Mouse (Mus musculus): ENCODE data around the gene Cplx3. TPM values are rescaled to one million over a fixed set of nuclear protein-coding genes. Genes with fewer than 3 reads are reported as not detected.

The Cplx3 gene
- total and polyA plus RNA-seq, 3 experiments: not detected

DNA sequence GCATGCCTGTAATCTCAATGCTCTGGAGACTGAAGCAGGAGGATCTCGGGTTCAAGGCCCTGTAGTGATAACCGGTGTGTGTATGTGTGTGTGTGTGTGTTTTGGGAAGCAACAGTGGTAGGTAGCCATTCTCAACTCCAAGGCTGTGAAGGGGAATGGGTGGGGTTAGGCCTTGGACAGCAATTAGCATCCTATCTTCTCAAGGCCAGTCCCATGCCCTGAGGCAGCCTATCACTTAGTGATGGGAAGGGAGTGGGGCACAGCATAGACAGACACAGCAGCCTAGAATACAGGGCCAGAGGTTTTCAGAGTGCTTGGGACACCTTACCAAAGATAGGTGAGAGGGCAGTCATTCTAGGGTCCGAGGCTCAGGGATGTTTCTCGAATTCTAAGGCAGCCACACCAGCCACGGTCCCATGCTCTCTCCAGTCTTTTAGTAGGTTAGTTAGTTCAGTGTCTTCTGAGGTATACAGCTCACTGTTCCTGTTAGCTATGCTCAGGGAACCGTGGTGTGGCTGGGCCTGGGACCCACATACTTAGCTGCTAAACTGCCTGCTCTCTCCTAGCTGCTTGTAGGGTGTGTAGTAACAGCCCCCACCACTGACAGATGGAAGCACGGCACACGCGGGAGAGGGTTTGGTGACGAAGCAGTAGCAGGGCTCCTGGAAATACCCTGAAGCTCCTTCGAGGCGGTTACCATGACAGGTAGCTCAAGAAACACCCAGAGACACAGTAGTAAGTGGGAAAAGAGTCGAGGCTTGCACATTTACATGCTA is 35.9 kb upstream of the Cplx3 start:
- peaks cover 32 to 72% of the 10 kb centered on the region in 2 experiments for H3K4me1 ChIP-seq (ENCODE audit: control insufficient read depth in 1 of 2, insufficient read depth in 2 of 2, low read length in 2 of 2)
- no peak overlapping the region for H3K4me3 ChIP-seq (ENCODE audit: control insufficient read depth in 1 of 2, insufficient read depth in 1 of 2, low read depth in 2 of 2, low read length in 2 of 2)
- H3K36me3 ChIP-seq (ENCODE audit: control insufficient read depth in 1 of 2, insufficient read depth in 2 of 2, low read length in 2 of 2): peaks cover 2 to 59% of the 10 kb centered on the region in 2 experiments
- H3K27ac ChIP-seq (ENCODE audit: control insufficient read depth, low read depth, low read length): peak overlapping the region; percentile 13
- peak overlapping the region; percentile 98; the same call in 1 of the 2 replicates for H3K9ac ChIP-seq (ENCODE audit: control insufficient read depth, low read depth, low read length, poor library complexity, severe bottlenecking)
- TF ChIP-seq USF2 (IDR thresholded peaks at IDR 0.05; ENCODE audit: borderline replicate concordance in 1 of 2, insufficient read depth in 1 of 2, low read depth in 1 of 2, low read length in 2 of 2): no peak
- TF ChIP-seq POLR2AphosphoS5 (IDR thresholded peaks at IDR 0.05; ENCODE audit: borderline replicate concordance, low read depth, low read length): no peak
- no peak for TF ChIP-seq MEF2A (IDR thresholded peaks at IDR 0.05; ENCODE audit: extremely low read depth, insufficient replicate concordance, low read depth, low read length, poor library complexity, severe bottlenecking)
- TF ChIP-seq NRF1 (IDR thresholded peaks at IDR 0.05; ENCODE audit: insufficient read depth, low read depth, low read length, poor library complexity, severe bottlenecking): no peak
- no peak for TF ChIP-seq POLR2AphosphoS2 (IDR thresholded peaks at IDR 0.05; ENCODE audit: low read length)
- no peak for TF ChIP-seq ELF1 (IDR thresholded peaks at IDR 0.05; ENCODE audit: low read depth, low read length)
- TF ChIP-seq GATA1 (IDR thresholded peaks at IDR 0.05; ENCODE audit: low read depth, low read length): no peak
- TF ChIP-seq JUND (IDR thresholded peaks at IDR 0.05; ENCODE audit: low read depth, low read length): no peak
- TF ChIP-seq SIN3A (IDR thresholded peaks at IDR 0.05; ENCODE audit: low read length): no peak
- no peak for TF ChIP-seq UBTF (IDR thresholded peaks at IDR 0.05; ENCODE audit: borderline replicate concordance, insufficient read depth, low read depth, low read length)
- TF ChIP-seq GABPA (IDR thresholded peaks at IDR 0.05; ENCODE audit: low read depth, low read length): no peak
- no peaks in the 10 kb centered on the region for H3K9me3 ChIP-seq (replicated peaks; ENCODE audit: insufficient read depth, low read length)
- no peak for DNase-seq (ENCODE audit: low read depth, low spot score)
- H3K27me3 ChIP-seq (ENCODE audit: control insufficient read depth in 1 of 2, insufficient read depth in 2 of 2, low read length in 2 of 2): no peaks in the 10 kb centered on the region
- H3K79me2 ChIP-seq (ENCODE audit: control insufficient read depth, insufficient read depth, low read length, poor library complexity): peaks cover 86% of the 10 kb centered on the region

DNA sequence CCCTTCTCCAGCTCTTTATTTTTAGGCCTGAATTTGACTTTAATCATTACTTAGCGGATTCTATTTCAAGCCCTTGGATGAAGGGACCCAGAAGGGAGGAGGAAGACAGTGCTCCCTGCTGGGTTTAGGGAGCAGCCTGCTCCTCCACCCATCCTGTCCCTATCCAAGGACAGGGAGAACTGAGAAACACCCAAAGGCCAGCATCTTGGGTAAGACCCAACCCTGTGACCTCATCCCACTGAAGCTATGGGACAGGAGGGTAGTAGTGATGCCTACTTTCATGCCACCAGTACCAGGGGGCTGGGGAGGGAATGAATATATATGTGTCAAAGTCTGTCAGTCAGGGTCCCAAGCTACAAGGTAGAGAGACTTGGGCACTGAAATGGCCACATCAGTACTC is 34.9 kb upstream of the Cplx3 start:
- H3K4me3 ChIP-seq (ENCODE audit: control insufficient read depth in 1 of 2, insufficient read depth in 1 of 2, low read depth in 2 of 2, low read length in 2 of 2): no peak overlapping the region

More for the DNA sequence above, 34.9 kb upstream of the Cplx3 start:
- H3K36me3 ChIP-seq (ENCODE audit: control insufficient read depth in 1 of 2, insufficient read depth in 2 of 2, low read length in 2 of 2): peaks cover 6 to 58% of the 10 kb centered on the region in 2 experiments
- H3K27ac ChIP-seq (ENCODE audit: control insufficient read depth, low read depth, low read length): peak overlapping the region; percentile 25
- no peaks in the 10 kb centered on the region for H3K9me3 ChIP-seq (replicated peaks; ENCODE audit: insufficient read depth, low read length)
- peak overlapping the region; percentile 3; the same call in 1 of the 2 replicates for H3K9ac ChIP-seq (ENCODE audit: control insufficient read depth, low read depth, low read length, poor library complexity, severe bottlenecking)
- H3K79me2 ChIP-seq (ENCODE audit: control insufficient read depth, insufficient read depth, low read length, poor library complexity): peaks cover 95% of the 10 kb centered on the region
- TF ChIP-seq ZMIZ1 (IDR thresholded peaks at IDR 0.05; ENCODE audit: low read depth, low read length): no peak
- H3K4me1 ChIP-seq (ENCODE audit: control insufficient read depth in 1 of 2, insufficient read depth in 2 of 2, low read length in 2 of 2): peaks cover 29 to 64% of the 10 kb centered on the region in 2 experiments
- no peaks in the 10 kb centered on the region for H3K27me3 ChIP-seq (ENCODE audit: control insufficient read depth in 1 of 2, insufficient read depth in 2 of 2, low read length in 2 of 2)
- DNase-seq (ENCODE audit: low read depth, low spot score): no peak
